Mouse (Mus musculus): ENCODE measurements around the gene Ninj2.

The Ninj2 gene

DNA sequence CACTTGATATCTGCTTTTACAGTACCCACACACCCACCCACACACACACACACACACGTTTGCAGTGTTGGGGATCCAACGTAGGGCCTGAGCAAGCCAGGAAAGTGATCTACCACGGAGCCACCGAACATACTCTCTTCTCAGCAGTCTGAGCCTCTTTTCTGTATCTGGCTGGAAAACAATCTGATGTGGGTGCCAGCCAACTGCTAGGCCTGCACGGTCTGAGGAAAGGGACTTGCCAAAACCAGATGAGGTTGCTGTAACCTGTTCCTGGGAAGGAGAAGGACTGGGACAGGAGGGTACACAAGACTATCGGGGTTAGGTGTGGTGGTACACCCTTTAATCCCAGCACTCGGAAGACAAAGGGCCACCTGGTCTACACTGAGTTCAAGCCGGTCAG is 150.1 kb downstream of the Ninj2 start:
- CTCF ChIA-PET: no interaction called here

DNA sequence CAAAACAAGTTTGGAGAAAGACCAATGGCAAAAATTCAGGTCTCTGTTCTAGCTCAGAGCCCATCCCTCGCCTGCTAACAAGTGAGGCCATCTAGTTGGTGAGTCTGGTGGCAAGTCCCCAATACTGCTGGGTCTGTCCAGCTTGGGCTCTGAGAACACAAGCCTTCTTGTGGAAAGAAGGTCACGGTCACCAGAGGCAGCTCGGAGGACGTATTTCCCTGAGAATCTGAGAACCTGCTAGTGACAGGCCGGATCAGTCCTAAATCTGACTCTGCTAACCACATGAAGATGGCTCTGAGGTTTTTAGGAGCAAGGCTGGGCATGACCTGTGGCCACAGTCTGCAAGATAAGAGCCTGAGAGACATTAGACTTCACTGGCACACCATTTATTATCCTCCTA is 153.5 kb downstream of the Ninj2 start:
- CTCF ChIA-PET: no interaction called here

DNA sequence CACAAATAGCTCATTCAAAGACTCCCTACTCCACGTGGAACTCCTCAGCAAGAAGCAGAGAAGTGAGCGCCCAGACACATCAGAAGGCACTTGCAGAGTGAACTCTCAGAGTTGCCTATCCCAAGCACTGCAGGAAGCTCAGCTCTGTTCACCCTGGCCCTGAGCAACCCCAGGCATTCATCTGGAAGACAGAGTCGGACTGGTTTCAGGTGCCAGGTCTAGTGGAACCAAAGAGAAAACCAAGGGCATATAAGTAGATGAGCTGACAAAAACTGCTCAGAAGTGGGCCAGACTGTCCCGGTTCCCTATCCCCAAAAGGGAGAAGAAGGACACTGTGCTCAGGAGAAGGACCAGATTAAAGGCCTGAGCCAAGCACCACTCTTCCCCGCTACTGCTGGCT is 156.7 kb downstream of the Ninj2 start:
- CTCF ChIA-PET: no interaction called here

All from spleen, embryonic (tissue).